Mouse (Mus musculus): ENCODE measurements around the gene Fra10ac1. TPM values are rescaled to one million over a fixed set of nuclear protein-coding genes. Genes with fewer than 3 reads are reported as not detected.

Fra10ac1 gene
- polyA plus RNA-seq (2012; rRNA removed): 8.1 and 10.0 TPM in 2 replicates

DNA sequence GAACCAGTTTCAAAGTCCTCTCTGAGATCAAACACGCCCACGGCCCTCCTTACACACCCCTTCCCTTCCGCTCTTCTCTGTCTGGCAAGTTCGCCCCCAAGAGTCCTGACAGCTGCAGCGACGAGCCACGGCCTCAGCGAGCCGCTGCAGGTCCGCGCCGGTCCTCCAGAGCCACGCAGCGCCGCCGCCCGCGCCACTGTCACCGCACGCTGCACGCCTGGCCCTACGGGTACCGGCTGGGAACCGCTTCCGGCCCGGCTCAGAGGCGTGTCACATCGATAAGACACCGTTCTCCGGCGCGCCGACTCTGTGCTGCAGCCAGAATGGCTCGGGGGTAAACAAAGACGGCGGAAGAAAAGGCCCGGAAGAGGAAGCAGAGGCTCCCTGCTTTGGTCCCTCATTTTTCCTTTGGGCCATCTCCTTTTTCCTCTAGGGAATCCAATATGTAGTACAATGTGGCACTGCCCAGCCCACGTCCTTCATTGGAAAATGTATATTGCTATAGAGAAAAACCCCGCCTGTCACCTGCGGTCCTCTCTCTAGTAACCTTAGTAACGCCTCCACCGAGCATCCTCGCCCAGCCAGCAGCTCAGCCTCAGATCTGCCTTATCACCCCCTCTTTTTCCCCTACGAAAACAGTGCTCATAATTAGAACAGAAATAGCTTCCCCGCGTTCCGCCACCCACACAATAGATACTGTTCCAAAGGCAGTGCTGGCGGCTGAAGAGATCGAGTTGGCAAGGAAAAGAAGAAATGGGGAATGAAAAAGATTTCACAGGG lies at the start of gene Fra10ac1:
Fra10ac1 (minus strand) TSS at position 252 of the 780 bp plus-strand sequence.

DNA sequence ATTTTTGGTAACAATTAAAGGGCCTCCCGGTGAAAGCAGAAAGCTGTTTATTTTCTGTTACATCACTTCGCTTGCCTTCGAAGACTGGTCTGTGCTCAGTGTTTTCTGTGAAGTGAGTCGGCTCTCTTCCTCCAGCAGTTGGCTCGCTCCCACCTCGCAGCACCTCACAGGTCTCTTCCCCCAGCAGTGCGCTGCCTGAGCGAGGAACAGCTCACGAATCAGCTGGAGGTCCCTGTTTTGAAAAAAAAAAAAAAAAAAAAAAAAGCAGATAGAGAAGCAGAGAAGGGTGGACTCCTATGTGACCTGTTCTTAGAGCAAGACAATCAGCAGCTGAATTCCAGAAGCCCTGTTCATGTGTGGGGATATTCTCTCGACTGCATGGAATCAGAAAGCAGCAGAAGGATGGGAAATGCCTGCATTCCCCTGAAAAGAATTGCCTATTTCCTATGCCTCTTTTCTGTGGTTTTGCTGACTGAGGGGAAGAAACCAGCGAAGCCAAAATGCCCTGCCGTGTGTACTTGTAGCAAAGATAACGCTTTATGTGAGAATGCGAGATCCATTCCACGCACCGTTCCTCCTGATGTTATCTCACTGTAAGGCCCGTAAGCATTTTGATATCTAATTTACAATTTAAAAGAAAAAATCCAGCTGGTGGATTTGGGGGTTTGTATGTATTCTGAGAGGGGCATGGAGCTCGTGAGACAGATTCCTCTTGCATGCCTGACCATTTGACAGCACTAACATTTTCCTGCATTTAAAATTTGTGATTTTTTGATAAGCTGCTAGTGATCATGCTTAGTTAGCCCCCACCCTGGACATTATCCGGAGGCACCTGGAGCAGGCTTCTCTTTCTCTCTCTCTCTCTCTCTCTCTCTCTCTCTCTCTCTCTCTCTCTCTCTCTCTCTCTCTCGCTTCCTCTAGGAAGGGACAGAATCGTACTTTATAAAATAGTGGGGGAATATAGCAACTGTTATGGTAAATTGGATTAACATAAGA lies 40.8 kb upstream of the Fra10ac1 start, which contains the start of gene Lgi1:
Lgi1 (plus strand) TSS at position 32 of the 996 bp plus-strand sequence.

Other genes starting within 250 kb of the Fra10ac1 start
- 13.3 and 17.4 TPM in 2 replicates for gene Myof, start 180.6 kb downstream of the Fra10ac1 start, polyA plus RNA-seq (2012; rRNA removed)
- gene Cep55, start 169.1 kb downstream of the Fra10ac1 start, polyA plus RNA-seq (2012; rRNA removed): 4.0 and 4.2 TPM in 2 replicates
- gene Ffar4, start 127.1 kb downstream of the Fra10ac1 start, polyA plus RNA-seq (2012; rRNA removed): 8.2 and 9.5 TPM in 2 replicates
- gene Rbp4, start 98.9 kb downstream of the Fra10ac1 start, polyA plus RNA-seq (2012; rRNA removed): 2,123 and 2,147 TPM in 2 replicates
- 6.7 and 7.8 TPM in 2 replicates for gene Pde6c, start 91.4 kb downstream of the Fra10ac1 start, polyA plus RNA-seq (2012; rRNA removed)
- 0.01 TPM in 1 of 2 replicates, not detected in the other for gene Lgi1, start 40.4 kb upstream of the Fra10ac1 start, polyA plus RNA-seq (2012; rRNA removed)
- gene Slc35g1, start 171.8 kb upstream of the Fra10ac1 start, polyA plus RNA-seq (2012; rRNA removed): 5.7 and 6.1 TPM in 2 replicates

Data from liver, embryonic 18 days (tissue).